Mouse (Mus musculus) urinary bladder, postnatal 25 days (tissue): ENCODE measurements at regions not wholly inside any gene's neighbourhood (a gene's known extent, or its start where the extent isn't known, plus 50 kb on each side); places are given as distances from the start of the nearest gene placed in this dataset.
"Not testable (repeated sequence)": the region's sequence is repeated elsewhere in the genome, so short reads cannot be mapped to it uniquely, and the experiment has no call there.

ENCODE experiments used
- DNase-seq: peaks from one replicate; pipeline ENCODE4 v3.0.0; 2022; ENCODE audit warnings: low spot score

- not testable (repeated sequence) for DNase-seq
Measured at GRCm38 (mm10) chr8:20285523-20285922, 77.5 kb downstream of the Gm15319 start.

- DNase-seq: peak; percentile 20
Measured at GRCm38 (mm10) chr8:20284856-20285255, 78.2 kb downstream of the Gm15319 start.

- DNase-seq: not testable (repeated sequence)
Measured at GRCm38 (mm10) chr8:20283141-20283540, 79.9 kb downstream of the Gm15319 start.

GRCm38 (mm10) chr8:20281201-20281887, 81.7 kb downstream of the Gm15319 start:
- not testable (repeated sequence) for DNase-seq

- not testable (repeated sequence) for DNase-seq
Measured at GRCm38 (mm10) chr8:20277701-20278100, 85.3 kb downstream of the Gm15319 start.

- not testable (repeated sequence) for DNase-seq
Measured at GRCm38 (mm10) chr8:20276661-20277060, 86.3 kb downstream of the Gm15319 start.

- not testable (repeated sequence) for DNase-seq
Measured at GRCm38 (mm10) chr8:20273844-20274243, 89.2 kb downstream of the Gm15319 start.

GRCm38 (mm10) chr8:20267520-20268127, 95.4 kb downstream of the Gm15319 start:
- DNase-seq: not testable (repeated sequence)

GRCm38 (mm10) chr8:20266776-20267175, 96.2 kb downstream of the Gm15319 start:
- not testable (repeated sequence) for DNase-seq

- not testable (repeated sequence) for DNase-seq
Measured at GRCm38 (mm10) chr8:20264612-20265011, 98.4 kb downstream of the Gm15319 start.

- peak; percentile 46 for DNase-seq
Measured at GRCm38 (mm10) chr8:20264106-20264505, 98.9 kb downstream of the Gm15319 start.

- not testable (repeated sequence) for DNase-seq
Measured at GRCm38 (mm10) chr8:20262847-20263570, 100.0 kb downstream of the Gm15319 start.

- DNase-seq: not testable (repeated sequence)
Measured at GRCm38 (mm10) chr8:20262253-20262652, 100.8 kb downstream of the Gm15319 start.

GRCm38 (mm10) chr8:20261452-20262181, 101.4 kb downstream of the Gm15319 start:
- DNase-seq: not testable (repeated sequence)

GRCm38 (mm10) chr8:20261007-20261406, 102.0 kb downstream of the Gm15319 start:
- peak; percentile 57 for DNase-seq

GRCm38 (mm10) chr8:20260125-20260640, 102.8 kb downstream of the Gm15319 start:
- not testable (repeated sequence) for DNase-seq

- DNase-seq: not testable (repeated sequence)
Measured at GRCm38 (mm10) chr8:20259662-20260061, 103.3 kb downstream of the Gm15319 start.
